Mouse (Mus musculus): Measurements from ENCODE around the gene Dhrs3. TPM values are rescaled to one million over a fixed set of nuclear protein-coding genes. Genes with fewer than 3 reads are reported as not detected.

Dhrs3 gene
- polyA plus RNA-seq (2017; shearing (Covaris generic)) = 100 to 1,000 TPM in 1 of 2 experiments, 10 to 100 TPM in 1; 64.4 to 105 TPM

- peak; percentile 64 for ATAC-seq
These were observed at the start of gene Dhrs3 for GRCm38 (mm10) chr4:144892133-144892936. TSS of gene Dhrs3 (plus strand) at chr4:144892827.

GRCm38 (mm10) chr4:144861756-144862505 lies 30.7 kb upstream of the Dhrs3 start:
- ATAC-seq = no peak

DNA sequence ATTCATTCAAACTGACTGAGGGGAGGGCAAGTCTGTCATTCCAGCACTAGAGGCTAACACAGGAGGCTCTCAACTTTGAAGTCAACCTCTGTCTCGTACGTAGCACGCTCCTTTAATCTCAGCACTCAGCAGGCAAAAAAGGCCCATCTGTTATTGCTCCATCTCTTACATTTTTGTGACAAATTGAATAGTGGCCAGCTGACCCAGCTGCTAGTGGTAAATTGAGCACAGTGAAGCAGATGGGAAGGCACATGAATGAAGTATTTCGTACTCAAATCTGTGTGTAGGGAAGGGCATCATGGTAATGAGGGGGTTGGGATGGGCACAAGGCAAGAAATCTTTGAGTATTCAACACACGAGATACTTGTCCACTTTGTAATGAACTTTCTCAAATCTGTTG lies 24.7 kb upstream of the Dhrs3 start:
- ATAC-seq = no peak

DNA sequence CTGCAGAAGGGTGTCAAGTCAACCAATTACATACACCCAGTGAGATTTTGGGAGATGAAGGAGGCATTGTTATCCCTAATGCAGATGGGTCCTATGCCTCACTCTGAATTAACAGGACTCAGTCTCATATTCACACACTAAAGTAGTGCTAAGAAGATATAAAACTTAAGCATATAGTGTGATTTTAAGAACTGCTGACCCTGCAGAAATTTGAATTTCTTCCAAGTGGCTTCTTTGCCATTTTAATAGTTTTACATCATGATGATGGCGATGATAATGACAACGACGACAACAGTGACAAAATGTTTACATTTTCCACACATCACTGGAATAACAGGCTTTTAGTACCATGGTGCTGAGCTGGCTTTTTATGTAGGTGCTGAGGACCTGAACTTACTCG lies 24.0 kb upstream of the Dhrs3 start:
- ATAC-seq = no peak

DNA sequence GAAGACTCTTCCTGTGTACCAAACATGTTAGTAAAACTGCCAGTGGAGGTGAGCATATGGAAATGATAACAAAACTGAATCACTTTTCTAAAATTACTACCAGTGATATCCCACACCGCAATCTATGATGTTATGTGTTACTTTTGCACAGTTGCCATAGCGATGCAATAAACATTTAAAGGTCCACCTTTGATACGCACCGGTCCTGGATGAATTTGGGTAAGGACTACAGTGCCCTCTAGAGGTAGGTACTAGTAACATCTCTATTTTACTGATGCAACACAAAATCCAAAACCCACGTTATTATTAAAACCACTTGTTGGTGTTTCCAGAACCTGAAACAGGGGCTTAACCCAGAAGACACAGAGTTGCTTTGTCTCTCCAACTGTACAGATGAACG lies 19.7 kb upstream of the Dhrs3 start:
- no peak for ATAC-seq

- ATAC-seq = no peak
These were observed 17.0 kb upstream of the Dhrs3 start for GRCm38 (mm10) chr4:144875576-144876093.

DNA sequence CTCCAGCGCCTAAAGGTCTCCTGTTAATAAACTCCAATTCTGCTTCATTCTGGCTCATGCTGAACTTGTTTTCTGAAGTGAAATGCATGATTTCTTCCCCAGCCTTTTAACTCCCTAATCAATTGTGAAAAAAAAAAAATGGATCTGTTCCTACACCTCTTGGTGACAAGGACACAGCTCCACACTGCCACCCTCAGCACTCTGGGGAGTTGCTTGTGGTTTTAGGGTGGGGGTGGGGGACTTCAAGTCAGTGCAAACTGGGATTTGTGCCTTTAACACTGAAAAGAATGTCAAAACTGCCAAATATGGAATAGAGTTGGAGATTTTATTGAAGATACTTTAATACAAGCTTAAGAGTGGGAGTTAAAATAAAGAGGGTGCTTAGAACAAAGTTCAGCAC lies 13.1 kb upstream of the Dhrs3 start:
- ATAC-seq = no peak

DNA sequence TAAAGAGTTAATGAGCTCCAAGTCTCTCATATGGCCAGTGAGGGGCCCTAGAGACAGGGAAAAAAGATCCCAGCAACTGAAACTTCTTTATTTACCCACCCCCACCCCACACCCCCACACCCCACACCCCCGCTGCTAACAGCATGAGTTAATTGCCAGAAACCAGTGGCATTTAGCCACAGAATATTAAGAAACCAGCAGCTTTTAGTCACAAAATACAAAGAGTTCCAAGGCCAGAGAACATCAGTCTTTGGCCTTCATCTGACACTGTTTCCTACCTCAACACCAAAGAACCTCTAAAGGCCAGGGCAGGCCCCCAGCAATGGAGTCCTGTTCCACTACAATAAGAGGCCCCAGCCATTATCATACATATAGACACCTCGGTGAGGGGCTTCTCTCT lies 11.3 kb upstream of the Dhrs3 start:
- ATAC-seq = no peak

- no peak for ATAC-seq
These were observed 9.7 kb upstream of the Dhrs3 start for GRCm38 (mm10) chr4:144882881-144883331.

DNA sequence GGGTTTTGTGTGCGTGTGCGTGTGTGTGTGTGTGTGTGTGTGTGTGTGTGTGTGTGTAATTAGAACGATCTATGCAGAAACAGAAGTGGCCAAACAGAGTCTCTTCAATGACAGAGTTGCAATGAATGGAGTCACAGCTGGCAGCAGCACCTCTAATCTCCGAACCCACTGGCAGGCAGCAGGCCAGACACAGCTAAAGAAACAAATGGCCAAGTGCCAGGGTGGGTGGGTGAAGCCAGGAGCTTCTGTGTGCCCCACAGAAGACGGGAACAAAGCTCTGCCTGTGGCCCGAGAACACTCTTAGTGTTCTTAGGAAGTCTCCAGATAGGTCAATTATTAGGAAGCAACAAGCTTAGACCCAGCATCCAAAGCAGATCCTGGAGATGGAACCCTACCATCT lies 6.2 kb upstream of the Dhrs3 start:
- no peak for ATAC-seq

- no peak for ATAC-seq
These were observed 3.9 kb upstream of the Dhrs3 start for GRCm38 (mm10) chr4:144888750-144889149.

- no peak for ATAC-seq
These were observed 2.9 kb upstream of the Dhrs3 start for GRCm38 (mm10) chr4:144889505-144890301.

- ATAC-seq = peak; percentile 48
These were observed 1.9 kb upstream of the Dhrs3 start for GRCm38 (mm10) chr4:144890690-144891120.

GRCm38 (mm10) chr4:144891121-144891711 lies 1.4 kb upstream of the Dhrs3 start:
- no peak for ATAC-seq

GRCm38 (mm10) chr4:144891743-144892132 lies 889 bp upstream of the Dhrs3 start:
- ATAC-seq = no peak

DNA sequence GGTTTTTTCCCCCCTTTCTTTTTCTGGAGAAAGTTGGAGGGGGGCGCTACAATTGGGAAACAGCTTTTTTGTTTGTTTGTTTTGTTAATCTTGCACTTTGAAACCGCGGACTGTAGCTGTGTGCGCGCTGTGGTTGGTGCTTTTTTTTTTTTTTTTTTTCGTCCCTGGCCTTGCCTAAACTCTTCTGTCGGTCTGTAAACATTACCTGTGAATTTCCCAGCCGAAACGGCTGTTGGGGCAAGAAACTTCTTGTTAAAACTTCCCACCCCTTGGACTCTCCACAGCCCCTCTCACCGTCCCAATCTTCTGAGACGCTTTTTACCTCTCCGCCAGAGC lies 278 bp downstream of the Dhrs3 start:
- ATAC-seq = no peak

DNA sequence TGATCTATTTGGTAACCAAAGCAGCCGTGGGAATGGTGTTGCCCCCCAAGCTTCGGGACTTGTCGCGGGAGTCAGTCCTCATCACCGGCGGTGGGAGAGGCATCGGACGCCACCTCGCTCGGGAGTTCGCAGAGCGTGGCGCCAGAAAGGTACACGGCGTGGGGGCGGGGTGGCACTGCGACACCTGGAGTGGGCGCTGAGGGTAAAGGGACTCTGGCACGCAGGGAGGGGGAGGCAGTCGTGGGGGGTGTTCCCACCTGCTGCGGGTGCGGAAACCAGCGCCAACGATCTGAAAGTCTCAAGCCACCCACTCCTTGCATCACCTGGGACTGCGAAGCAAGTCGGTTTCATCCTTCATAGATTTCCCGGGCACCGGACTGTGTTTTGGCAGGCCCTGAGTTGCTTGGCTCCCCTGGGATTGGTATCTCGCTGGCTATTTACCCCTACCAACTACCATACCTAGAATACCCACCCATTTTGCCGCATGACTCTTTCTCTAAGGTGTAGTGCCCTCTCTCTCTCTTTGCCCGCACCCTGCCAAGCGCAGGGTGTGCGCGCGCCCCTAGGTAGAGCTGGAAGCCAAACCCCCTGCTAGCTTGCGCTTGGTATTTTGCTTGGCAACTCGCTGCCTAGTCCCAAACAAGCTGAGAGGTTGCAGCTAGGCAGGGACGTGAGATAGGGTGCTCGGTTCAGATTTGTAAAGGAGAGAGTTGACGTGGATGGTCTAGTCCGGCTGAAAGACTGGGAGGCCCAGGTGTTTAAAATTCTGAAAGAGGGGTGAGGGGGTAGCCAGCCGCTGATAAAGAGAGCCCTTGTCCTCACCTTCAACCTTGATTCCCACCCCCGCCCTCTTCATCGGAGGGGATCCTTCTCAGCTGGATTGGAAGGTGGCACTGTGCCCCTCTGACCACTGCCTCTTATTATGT lies 1.2 kb downstream of the Dhrs3 start:
- ATAC-seq = peak; percentile 21

GRCm38 (mm10) chr4:144894487-144895210 lies 2.0 kb downstream of the Dhrs3 start:
- no peak for ATAC-seq

GRCm38 (mm10) chr4:144895211-144895590 lies 2.6 kb downstream of the Dhrs3 start:
- ATAC-seq = no peak

DNA sequence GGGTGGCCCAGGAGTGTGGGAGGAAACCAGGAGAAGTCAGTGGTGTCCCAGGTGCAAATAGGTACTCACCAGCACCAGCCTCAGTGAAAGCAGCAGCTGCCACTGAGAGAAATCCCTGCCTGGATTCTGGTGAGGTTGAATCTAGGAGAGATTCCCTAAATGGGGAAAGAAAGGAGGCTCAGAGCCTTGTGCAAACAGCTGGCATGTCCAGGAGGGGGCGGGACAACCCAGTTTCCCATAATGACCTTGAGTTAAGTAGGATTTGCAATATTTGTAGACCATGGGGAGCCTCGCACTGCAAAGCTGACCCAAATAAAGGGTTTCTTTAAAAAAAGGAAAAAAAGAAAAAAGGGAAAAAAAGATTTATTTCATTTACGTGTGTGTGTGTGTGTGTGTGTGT lies 3.7 kb downstream of the Dhrs3 start:
- ATAC-seq = no peak

All from CD4-positive, CD25-positive, alpha-beta regulatory T cell, adult 4 months (primary cell).